Mouse (Mus musculus) megakaryocyte, embryonic 14.5 days (primary cell): Measurements from ENCODE around the gene Elovl4. TPM values are rescaled to one million over a fixed set of nuclear protein-coding genes. Genes with fewer than 3 reads are reported as not detected.

Source experiments
- H3K27me3 ChIP-seq: replicated peaks from 2 replicates; pipeline ENCODE3; 2012; ENCODE audit warnings: inconsistent platforms
- H3K36me3 ChIP-seq: replicated peaks from 2 replicates; pipeline ENCODE3; 2012; ENCODE audit warnings: low read length, inconsistent platforms, mixed read lengths
- H3K4me1 ChIP-seq: 2 replicates; pipeline ENCODE4 v1.6.1; 2012; ENCODE audit warnings: inconsistent platforms
- H3K4me3 ChIP-seq: replicated peaks from 2 replicates; pipeline ENCODE3; 2012; ENCODE audit warnings: moderate library complexity, mild to moderate bottlenecking, inconsistent platforms
- H3K9me3 ChIP-seq: 2 replicates; pipeline ENCODE4 v1.6.1; 2012; ENCODE audit warnings: inconsistent platforms
- FLI1 ChIP-seq: IDR thresholded peaks from 2 replicates; pipeline ENCODE4 v1.6.1; 2012; ENCODE audit warnings: low read length, inconsistent platforms, mixed read lengths
- GATA1 ChIP-seq: IDR thresholded peaks from 3 replicates; pipeline ENCODE4 v1.6.1; 2012; ENCODE audit warnings: mixed read lengths, low read length, inconsistent platforms, borderline replicate concordance
- polyA plus RNA-seq: library from polyadenylated mRNA; stranded (reverse); fragments of >175 nt; gene quantifications from 2 replicates; pipeline ENCODE4 v1.2.3, GENCODE M21; 2012; ENCODE audit warnings: low replicate concordance; ENCODE audit not compliant: insufficient read depth

Elovl4 gene
- polyA plus RNA-seq, 1 experiment = not detected

GRCm38 (mm10) chr9:83730836-83731235 is 75.2 kb downstream of the Elovl4 start:
- Histone ChIP-seq H3K4me3 (no peak overlapping the region), H3K4me1 (peaks cover 7% of the 10 kb centered on the region)

More at GRCm38 (mm10) chr9:83730836-83731235, 75.2 kb downstream of the Elovl4 start:
- peaks cover 2% of the 10 kb centered on the region for H3K27me3 ChIP-seq
- no peaks in the 10 kb centered on the region for H3K36me3 ChIP-seq
- no peaks in the 10 kb centered on the region for H3K9me3 ChIP-seq
- TF ChIP-seq GATA1 = no peak
- TF ChIP-seq FLI1 = no peak

Other genes starting within 250 kb of the Elovl4 start
- 0.37 TPM in 1 of 2 replicates, not detected in the other for gene Ttk, start 28.4 kb upstream of the Elovl4 start, polyA plus RNA-seq
- 2.8 and 7.3 TPM in 2 replicates for gene Bckdhb, start 118.9 kb upstream of the Elovl4 start, polyA plus RNA-seq